Mouse (Mus musculus): ENCODE data around the gene Dgkg.

Gene Dgkg

DNA sequence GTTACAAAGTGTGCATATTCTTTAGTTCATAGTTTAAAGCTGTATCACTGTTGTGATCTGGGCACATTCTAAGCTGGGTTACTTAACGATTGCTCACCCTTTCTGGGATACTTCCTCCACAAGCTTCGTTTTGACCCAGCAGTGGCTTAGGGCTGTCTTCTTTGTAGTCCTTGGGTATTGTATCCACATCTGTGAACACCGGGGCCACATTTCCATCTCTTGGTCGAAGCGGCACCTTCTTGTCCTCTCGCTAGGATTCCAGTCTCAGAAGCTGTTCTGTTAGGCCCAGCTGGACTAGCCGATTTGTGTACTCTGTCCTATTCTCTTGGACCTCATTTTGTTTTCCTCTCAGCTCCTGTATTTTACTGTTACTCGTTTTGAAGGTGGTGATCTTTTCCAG, 13.6 kb downstream of the Dgkg start:
- DNase-seq = no peak

DNA sequence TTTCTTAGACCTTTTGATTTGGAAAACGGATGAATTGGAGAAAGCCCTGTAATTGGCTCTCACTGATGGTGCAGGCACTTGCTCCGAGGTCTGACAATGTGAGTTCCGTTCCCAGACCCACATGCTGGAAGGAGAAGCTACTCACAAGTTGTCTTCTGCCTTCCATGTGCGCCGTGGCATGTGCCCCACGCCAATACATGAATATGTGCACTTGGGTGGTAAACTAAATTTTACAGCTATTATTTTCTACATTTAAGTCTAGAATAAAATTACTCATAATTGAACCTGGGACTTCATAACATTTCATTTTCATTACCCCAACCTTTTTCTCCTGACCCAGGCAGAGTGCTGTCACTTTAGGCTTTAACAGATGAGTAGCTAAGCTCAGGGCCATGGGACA, 14.1 kb downstream of the Dgkg start:
- no peak for DNase-seq

DNA sequence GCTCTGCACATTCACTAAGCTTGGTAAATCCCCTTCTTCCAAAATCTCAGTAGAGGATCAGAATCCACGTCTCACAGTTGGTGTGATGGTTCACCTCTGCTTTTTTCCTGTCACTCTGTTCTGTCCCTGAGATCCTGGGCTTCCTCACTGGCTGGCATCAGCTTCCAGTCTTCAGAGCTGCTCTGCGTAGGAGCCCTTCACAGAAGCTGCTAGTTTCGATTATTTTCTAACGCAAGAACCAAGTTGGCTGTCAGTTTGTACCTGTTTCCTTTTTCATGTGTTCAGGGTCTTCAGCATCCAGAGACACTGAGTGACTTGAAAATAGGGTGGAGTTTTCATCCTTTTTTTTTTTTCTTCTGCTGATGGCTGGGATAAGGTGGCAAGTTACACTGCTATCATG, 15.0 kb downstream of the Dgkg start:
- DNase-seq = no peak

DNA sequence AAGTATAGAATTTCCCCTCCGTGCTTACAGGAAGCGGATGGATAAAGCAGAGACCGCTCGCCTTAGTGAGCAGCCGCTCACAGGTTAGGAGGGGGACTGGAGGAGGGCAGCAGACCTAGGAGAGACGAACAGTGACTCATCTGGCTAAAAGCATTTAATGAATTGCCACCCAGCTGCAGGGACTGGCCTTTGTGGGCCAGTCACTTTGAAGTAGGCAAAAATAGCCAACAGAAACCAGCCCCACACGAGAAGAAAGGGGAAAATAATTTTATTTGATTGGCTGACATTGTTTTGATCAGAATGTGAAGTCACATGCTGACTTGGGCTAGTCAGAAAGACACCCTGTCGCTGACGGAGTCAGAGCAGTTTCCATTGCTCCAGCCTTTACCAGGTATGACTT, 15.4 kb downstream of the Dgkg start:
- no peak for DNase-seq

DNA sequence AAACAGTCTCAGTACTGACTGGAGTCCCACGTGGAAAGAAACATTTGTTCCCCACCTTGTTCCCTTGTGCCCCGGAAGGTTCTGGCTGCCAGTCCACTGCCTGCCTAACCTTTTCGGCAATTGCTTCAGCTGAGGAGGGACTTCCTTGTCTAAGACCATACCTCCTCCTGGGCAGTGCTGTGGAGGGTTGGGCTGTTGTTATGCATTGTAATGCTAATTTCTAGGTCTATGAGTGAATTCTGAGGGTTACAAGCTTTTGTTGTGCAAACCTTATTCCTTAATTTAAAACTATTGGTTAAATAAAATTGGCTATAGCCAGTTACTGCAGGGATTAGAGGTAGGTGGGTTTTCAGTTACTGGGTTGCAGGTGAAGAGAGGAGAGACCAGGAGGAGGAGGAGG, 19.7 kb downstream of the Dgkg start:
- no peak for DNase-seq

DNA sequence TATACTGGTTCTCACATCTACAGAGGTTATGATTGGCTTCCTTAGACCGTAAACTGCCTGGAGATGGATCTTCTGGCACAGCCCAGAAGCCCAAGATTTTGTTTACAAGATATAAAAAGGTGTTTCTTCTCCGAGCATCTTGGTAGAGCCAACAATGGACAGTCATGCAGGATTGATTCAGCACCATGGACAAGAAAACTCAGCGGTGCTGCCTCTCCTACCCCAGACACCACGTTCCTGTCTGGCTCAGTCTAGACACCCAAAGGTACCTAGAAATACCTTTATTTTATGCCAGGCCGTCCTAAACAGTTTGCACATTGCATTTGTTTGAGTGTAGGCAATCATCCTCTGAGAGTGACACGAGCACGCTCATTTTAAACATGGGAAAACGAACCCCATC, 21.3 kb downstream of the Dgkg start:
- no peak for DNase-seq

DNA sequence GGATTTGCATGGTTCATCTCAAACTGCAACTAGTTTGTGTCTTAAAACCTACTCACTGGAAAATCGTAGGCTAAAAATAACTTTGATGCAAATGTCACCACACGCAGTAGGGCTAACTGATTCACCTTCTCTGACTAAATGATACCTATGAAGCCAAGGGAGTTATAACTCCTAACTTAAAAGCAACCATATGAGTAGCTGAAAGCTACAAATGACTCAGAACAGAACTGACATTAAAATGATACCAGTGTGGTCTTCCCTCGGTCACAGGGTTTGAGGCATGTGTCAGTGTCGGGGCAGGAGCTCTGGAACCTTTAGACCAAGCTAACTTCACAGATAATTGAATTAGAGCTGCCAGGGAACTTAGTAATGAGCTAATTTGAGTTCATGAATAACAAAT, 24.0 kb downstream of the Dgkg start:
- no peak for DNase-seq

DNA sequence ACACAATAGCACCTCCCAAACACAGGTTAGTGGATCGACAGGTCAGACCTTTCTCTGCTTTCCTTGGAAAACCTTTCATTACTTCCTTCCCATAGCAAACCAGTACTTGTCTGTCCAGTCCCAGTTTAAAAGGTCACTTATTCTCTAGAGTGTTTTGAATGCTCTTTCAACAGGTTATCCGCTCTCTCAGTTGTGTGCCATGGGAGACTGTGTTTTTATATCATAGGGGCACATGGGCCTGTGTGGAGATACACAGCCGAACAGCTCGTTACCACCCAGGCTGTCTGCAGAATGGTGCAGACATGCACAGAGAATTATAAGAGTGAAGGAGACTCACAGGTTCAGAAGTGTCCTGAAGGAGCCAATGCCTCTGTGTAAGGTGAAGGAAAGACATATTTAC, 26.7 kb downstream of the Dgkg start:
- DNase-seq = no peak

DNA sequence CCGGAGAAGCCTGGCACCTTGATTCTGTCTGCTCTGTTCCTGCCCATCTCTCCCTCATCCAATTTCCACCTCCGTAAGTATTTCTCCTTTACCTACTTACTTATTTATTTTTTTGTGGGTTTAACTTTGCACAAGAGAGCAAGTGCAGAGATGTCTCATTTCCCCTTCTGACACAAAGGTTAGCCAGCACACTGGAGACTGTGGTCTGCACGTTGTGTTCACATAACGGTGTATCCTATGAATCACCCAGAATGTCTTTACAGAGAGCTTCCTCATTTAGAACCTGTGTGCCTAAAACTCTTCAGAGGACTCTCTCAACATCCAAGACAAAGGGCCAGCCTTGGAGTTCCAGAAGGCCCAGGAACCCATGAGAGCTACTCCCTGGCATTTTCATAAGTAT, 27.1 kb downstream of the Dgkg start:
- peak; percentile 4 for DNase-seq

DNA sequence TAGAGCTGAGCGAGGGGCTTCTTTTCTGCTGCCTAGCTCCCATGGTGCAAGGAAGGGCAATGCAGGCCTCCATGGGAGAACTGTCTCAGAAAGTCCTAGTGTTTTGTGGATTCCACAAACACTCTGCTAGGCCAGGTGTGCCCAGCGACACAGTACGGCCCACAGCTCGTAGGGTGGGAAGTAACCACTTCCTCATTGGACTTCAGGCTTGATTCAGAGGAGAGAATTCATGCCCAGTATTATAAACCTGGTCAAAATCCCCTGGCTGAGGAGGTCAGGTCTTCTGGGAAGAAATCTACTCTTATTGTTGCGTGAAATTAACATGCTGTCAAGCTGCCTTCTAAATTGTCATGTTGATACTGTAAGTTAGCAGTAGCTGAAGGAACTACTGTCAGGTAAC, 31.0 kb downstream of the Dgkg start:
- DNase-seq = no peak

DNA sequence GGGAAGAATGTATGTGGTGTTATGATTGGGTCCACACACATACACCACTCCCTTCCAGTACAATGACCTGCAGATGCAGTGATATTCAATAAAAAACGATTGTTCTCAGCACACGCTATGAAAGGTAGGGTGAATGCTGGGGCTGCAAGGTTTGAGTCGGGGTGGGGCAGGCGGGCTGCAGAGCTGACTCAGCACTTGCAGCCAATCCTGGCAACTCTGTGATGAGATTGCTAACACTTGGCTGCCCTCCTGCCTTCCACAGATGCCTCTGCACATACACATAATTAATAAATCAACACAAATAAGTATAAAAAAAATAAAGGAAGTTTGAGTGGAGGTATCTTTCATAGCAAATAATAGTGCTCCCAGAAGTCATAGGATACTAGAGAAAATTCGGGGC, 31.6 kb downstream of the Dgkg start:
- no peak for DNase-seq

DNA sequence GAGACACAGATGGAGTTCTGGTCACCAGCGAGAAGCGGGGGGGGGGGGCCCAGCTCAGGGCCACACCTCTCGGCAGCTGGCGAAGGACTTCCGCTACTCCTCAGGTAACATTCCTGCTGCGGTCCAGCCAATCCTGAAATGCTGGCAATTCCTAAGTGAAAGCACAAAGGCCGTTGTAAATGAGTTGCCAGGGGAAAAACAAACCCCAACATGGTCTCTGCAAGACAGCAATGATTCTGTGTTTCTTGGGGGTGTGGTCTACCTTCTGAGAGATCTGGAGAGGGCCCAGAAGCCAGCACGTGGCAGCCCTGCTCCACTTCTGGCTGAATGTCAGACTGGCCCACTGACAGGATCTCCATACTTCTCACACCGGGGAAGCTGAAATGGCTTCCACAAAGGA, 34.7 kb downstream of the Dgkg start:
- DNase-seq = peak; percentile 15

DNA sequence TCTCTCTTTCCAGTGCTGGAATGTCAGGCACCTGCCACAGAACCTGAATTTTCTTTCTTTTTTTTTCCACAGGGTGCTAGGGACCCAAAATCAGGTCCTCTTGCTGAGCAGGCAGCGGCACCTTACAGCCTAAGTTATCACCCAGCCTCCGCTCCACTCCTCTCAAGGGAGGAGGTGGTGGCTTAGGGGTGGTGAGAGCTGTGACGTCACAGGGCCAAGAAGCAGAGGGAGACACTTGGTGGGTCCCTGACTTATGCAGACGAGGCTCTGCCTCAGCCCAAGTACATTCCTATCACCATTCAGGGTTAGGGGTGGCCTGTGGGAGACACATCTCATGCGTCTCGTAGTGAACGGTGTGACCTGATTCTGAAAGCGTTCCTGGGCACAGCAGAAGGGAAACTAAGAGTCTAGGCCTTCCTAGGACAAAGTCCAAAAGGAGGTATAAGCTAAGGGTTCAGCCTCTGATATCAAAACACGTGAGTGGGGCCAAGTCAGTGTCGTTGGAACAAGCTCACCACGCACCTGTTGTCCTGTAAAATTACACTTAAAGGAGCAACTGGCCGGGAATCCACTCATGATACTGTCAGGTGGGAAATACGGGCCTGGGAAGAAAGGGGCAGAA, 35.6 kb downstream of the Dgkg start:
- DNase-seq = no peak

DNA sequence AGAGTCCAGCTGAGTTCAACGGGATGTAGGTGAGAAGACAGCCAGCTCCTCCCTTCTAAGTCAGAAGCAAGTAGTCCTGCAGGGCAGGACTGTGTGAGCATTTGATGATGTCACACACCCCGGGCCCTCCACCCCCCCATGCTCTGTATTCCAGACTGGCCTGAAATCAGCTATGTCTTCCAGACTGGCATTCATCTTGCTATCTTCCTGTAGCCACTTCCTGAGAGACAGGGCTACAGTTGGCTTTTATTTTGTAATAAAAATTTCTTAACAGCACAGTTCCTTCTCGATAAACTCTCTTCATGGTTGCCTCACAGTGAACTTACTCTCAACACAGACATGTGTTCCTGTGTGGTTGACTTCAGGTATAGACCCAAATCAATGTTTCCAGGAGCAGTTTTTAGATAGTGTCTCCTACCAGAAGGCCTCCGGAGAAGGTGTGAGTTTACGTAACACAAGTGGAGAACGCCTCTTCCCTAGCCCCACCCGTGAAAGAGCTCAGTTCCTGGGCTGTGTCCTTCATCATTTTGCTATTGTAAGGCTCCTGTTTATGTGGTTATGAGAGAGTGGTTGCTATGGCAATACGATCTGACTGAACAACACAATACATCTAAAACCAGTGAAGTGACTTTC, 38.5 kb downstream of the Dgkg start:
- no peak for DNase-seq

DNA sequence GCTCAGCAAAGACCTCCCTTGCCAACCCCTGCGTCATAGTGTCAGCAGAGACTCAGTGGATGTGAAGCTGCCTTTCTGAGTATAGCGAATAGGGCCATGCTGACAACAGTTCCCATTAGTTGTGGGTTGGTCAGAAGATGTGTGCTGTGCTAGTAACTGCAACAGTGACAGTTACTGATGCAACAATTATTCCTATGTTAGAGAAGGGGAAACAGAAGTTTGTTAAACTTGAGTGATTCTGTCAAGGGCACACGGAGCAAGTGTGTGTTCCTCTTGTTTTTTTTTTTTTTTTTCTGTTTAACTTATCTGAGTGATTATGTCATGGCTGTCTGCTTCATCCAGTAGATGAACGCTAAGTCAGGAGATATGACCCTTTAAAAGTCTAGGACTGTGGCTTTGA, 41.2 kb downstream of the Dgkg start:
- no peak for DNase-seq

DNA sequence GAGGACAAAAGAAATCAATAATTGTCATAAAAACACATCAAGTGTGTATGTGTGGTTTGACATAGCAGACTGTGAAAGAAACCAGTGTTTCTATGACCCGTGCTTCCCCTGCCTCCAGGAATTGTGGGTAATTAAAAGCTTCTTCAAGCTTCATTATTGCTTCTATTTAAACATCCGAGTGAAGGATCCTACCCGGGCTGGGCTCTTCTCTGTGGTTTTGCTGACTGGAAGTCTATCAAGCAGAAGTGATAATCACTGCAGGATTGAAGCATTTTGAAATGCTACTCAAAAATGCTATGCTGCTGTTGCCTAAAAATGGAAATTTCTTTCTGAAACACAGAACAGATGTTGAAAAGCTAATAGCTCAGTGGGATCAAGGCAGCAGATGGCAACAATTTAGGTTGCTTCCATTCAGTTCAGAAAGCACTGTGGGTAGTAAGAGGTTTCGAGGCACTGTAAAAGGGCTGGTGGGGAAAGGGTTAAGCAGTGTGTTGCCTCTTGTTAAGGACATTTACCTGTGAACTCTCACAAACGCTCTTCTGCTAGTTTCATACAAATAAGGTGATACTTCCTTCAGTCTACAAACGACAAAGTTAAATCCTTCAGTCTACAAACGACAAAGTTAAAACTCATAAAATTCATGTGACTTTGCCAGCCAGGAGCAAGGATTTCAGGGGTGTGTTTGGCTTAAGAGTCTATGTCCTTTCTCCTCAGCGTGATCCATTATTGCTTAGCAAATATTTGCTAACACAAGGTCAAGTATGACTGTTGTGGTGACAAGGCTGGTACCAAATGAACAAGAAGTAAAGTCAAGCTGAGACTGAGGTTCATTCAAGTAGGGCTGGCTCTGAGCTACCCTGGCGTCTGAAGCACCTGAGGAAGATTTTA, 43.6 kb downstream of the Dgkg start:
- DNase-seq = peak; percentile 57

DNA sequence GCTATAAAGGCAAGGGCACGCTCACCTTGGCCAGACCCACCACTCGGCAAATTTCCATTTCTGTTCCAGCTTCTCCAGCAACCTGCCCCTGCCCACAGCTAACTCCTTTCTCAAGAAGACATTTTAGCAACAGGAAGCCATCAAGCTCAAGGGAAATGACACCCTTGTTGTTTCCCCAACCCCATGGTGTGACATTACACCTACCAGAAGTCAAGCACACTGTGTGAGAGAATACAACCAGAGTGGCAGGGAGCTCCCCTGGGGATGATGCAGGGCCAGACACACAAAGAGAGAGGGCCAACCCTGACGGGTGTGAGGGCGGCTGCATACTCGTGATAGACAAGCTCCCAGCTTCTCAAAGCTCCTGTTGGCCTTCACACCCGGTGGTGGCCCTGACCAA, 49.0 kb downstream of the Dgkg start:
- no peak for DNase-seq

DNA sequence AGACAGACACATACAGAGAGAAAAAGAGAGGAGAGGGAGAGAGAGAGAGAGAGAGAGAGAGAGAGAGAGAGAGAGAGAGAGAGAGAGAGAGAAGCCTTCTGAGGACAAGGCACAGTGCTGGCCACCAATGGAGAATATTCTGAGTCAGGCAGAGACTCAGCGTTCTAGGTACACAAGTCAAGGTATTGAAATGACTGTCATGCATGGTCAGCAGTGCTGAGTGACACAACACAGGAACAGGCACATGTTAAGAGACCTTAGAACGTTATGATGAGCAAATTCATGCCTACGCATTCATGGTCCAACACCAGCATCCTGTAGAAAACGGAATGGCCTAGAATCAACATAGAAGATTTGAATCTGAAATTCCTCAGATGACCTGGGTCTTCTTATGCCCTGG, 50.0 kb downstream of the Dgkg start:
- DNase-seq = no peak

DNA sequence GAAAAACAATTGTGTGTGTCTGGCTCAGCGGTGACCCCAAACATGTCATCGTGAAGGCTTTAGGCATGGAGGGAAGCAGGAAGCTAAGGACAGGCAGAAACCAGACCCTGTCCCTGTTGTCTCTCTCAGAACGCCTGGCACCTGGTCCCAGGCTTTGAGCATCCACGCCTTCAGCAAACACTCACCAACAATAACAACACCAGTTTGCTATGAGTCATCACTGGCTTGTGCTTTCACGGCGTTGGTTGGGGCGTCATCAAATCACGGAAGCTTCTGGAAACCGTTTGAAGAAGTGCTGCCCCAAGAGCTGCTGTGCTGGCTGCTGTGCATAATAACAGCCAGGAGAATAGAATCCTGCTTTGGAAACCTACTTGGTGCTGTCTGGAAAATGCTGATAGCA, 54.6 kb downstream of the Dgkg start:
- DNase-seq = peak; percentile 22

DNA sequence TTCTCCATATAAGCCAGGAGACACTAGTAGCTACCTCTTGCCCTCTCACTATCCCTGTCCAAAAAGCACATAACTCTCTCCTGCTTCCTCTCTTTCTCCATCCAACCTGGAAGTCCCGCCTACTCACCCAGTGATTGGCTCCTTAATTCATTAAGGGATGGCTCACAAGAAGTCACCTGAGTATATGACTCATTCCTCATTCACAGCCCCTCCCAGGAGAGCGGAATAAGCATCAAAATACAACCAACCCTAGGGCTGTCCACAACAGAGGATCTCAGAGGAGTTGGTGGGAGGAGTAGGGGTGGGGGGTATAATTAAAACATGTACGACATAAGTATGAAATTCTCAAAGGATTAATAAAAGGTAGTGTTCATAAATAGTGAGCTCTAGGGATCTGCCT, 55.3 kb downstream of the Dgkg start:
- no peak for DNase-seq

DNA sequence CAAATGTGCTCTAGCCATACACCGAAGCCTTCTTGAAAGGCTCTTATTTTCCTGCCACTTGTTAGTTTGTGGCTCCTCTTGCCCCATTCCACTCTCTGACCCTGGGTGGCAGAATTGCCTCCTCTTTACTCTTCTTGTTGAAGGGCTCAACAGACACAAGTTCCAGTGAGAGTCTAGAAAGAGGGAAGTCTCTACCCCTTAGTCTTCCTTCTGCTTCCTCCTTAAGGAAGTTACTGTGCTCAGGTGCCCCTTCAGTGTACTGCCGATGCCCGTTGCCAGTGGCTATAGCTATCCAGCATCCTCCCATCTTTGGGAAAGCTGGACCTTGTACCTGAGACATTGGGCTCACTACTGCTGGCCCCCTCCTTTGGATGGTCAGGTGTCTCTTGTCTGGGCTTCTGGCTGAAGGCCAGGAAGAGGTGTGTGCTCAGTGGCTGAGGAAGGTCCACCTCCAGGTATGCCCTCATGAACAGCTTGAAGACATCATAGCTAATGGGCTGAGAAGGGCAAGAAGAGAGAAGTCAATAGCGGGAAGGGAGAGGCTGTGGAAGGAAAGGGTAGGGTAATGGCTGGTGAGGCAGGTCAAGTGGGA, 56.8 kb downstream of the Dgkg start:
- DNase-seq = no peak

DNA sequence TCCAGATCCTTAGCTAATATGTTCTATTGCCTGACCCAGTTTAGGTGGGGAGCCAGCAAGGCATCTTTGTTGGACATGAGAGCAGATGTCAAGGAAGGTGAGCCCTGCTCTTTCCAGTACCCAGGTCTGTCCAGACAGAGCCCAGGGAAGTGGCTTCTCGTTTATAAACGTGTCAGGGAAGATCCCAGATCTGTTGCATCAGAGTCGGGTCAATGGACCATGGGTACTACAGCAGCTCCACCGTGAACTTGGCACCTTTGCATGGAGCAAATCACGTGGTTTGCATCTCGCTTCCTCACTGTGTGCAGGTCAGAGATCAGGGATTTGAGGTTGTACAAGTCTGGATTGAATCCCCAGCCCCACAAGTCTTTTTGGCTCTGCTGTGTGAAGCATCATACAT, 58.3 kb downstream of the Dgkg start:
- DNase-seq = no peak

DNA sequence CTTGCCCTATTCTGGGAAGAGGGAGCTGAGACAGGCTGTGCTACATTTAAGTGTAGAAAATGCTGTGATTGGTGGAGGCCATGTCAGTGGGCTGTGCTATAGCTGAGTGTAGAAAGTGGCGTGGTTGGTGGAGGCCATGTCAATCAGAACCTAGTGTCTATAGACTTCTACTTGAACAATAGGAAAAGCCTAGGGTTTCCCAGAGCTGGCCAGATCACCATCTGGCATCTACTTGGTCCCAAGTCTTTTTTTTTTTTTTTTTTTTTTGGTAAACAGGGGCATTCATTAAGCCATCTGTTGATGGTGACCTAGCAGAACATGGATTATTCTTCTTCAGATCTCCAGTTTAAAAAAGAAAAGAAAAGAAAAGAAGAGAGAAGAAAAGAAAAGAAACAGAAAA, 60.6 kb downstream of the Dgkg start:
- no peak for DNase-seq

DNA sequence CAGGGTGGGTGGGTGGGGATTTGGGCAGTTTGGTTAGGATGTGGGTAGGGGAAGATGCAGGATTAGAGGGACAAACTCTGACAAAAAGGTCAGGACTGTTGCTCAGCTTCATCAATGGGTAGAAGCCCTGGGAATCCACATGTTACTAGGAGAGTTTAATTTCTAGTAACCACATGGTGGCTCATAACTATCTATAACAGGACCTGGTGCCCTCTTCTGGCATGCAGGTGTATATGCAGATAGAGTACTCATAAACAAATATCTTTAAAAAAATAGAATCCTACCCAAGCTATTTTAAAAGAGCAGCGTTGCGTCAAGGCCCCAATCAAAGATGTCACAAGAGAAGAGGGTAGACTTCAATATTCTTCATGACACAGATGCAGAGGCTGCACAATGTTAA, 63.1 kb downstream of the Dgkg start:
- peak; percentile 18 for DNase-seq
